Mouse (Mus musculus): ENCODE measurements around the gene Rab10. TPM values are rescaled to one million over a fixed set of nuclear protein-coding genes. Genes with fewer than 3 reads are reported as not detected.

The Rab10 gene
- 113 TPM for polyA plus RNA-seq (2021)

DNA sequence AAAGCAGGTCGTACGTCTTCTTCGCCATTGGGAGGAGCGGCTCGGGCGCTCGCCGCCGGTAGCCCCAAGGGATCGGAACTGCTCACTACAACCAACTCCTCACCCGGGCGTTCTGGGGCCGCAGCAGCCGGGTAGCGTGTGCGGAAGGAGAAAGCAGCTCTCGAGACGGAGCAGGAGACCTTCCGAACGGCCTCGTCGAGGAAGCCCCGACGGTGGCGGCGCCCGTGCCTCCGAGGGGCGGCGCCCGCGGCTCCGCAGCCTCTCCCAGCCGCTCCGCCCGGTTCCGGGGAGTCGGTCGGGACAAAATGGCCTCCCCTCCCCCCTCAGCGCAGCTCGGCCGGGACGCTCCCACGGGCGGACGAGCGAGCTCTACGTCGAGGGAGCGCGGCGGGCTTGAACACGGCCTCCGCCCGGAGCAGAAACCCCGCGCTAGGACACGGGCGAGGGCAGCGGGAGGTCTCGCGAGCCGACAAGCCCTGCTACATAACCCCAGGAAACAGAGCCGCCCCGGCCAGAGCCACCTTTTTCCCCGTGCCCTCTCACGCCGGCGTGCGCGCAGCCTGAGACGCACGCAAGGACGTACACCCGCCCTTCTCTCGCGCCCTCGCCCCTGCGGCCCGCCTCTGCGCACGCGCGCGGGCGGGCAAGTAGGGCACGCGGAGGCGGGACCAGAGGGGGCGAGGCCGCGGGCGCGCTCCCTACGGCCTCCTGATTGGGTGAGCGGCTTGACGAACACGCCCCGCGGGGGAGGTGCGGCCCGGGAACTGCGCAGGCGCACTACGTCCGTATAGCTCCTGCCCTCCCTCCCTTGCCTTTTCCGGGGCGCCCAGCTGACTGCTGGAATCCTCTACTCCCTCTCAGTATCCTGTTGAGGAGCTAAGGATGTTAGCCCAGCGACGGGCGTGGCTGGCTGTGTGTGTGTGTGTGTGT is at the start of gene Rab10:
TSS of gene Rab10 (minus strand) at position 579 of the 930 bp plus-strand sequence.
- ChIA-PET POLR2A (interaction anchor here (0.6 to 2.6 kb wide), 5 partner anchors 14 to 74 kb away, joined by 3 to 10 read pairs (median 3); no protein-coding TSS in a partner anchor), CTCF (interaction anchor here (1.0 to 1.4 kb wide), 3 partner anchors 40 to 81 kb away, joined by 3 to 4 read pairs (median 3); no protein-coding TSS in a partner anchor)
- in situ Hi-C loops (cut with MboI; ENCODE audit: low pct_unique_long_range_greater_than_20kb) = loop anchor here (5.0 kb wide), 1 partner anchor 38 kb away; no protein-coding TSS in a partner anchor
- ATAC-seq (peak; percentile 94), DNase-seq (ENCODE audit: low read depth, low spot score) (peak; percentile 81)
- H3K27me3 ChIP-seq = peaks cover 2% of the 10 kb centered on the region
- TF ChIP-seq CTCF (IDR thresholded peaks at IDR 0.05) = no peak

DNA sequence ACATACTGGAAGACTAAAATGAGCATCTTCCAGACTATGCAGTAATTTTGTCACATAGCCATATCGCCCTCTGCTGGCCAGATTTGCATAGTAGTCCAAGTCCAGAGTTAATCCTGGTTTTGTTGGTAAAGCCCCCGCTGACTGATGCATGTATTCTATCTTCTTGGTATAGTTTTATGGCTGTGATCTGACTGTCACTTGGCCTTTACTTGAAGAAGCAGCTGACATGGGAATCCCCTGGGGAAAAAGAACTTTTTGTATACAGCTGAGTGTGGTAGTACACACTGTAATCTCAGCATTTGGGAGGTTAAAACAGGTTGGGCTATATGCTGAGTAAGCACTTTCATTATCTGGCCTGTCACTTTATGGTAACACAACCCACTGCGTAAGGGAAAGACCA is 49.5 kb upstream of the Rab10 start:
- ChIA-PET CTCF (interaction anchor here (1.0 to 1.3 kb wide), 6 partner anchors 8 to 138 kb away, joined by 3 to 4 read pairs (median 4); no protein-coding TSS in a partner anchor), POLR2A (interaction anchor here (0.5 kb wide), 1 partner anchor 36 kb away, joined by 3 read pairs; no protein-coding TSS in a partner anchor)
- ATAC-seq = peak; percentile 69
- no peak for TF ChIP-seq CTCF (IDR thresholded peaks at IDR 0.05)
- H3K27me3 ChIP-seq = no peaks in the 10 kb centered on the region
- DNase-seq (ENCODE audit: low read depth, low spot score) = no peak
- in situ Hi-C loops (cut with MboI; ENCODE audit: low pct_unique_long_range_greater_than_20kb) = loop anchor here (10.0 kb wide), 1 partner anchor 255 kb away; no protein-coding TSS in a partner anchor

DNA sequence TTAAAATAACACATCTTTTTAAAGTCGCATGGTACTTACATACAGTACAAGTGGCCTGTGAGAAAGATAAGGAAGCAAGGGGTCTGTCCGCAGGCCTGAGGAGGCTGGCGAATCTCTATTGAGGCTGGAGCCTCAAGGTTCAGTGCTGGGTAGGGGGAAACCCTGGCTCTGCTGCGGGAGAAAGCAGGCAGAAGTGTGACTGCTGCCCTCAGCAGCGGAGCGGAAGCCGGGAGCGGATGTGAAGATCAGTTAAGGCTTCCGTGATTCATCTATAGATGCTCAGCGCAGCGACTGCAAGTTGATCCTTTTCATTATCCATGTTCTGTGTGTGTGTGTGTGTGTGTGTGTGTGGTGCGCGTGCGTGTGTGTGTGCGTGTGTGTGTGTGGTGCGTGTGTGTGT is 47.1 kb upstream of the Rab10 start:
- ChIA-PET POLR2A (no interaction called here), CTCF (no interaction called here)
- no peak for TF ChIP-seq CTCF (IDR thresholded peaks at IDR 0.05)
- ATAC-seq (no peak), DNase-seq (ENCODE audit: low read depth, low spot score) (no peak)
- in situ Hi-C loops (cut with MboI; ENCODE audit: low pct_unique_long_range_greater_than_20kb) = loop anchor here (10.0 kb wide), 1 partner anchor 252 kb away; no protein-coding TSS in a partner anchor
- H3K27me3 ChIP-seq = no peaks in the 10 kb centered on the region

DNA sequence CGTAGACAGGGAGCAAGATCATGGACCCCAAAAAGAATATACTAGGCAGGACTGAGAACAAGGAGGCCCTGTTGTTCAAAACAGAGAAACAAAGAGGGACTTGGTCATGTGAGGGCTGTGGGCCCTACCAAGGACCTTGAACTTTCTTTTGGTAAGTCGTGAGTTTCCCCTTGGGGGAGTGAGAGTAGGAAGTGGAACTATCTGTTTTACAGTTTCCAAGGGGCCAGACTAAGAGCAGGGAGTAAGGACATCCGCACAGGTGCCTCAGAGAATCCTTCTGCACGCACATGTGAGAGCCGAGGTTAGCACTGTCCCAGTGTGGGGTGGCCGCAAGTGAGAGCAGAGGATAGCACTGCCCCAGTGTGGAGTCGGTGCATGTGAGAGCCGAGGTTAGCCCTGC is 45.3 kb upstream of the Rab10 start:
- POLR2A ChIA-PET = no interaction called here
- H3K27me3 ChIP-seq = no peaks in the 10 kb centered on the region
- CTCF ChIA-PET = no interaction called here
- in situ Hi-C loops (cut with MboI; ENCODE audit: low pct_unique_long_range_greater_than_20kb) = loop anchor here (10.0 kb wide), 1 partner anchor 250 kb away; no protein-coding TSS in a partner anchor
- no peak for ATAC-seq
- no peak for TF ChIP-seq CTCF (IDR thresholded peaks at IDR 0.05)
- DNase-seq (ENCODE audit: low read depth, low spot score) = no peak

DNA sequence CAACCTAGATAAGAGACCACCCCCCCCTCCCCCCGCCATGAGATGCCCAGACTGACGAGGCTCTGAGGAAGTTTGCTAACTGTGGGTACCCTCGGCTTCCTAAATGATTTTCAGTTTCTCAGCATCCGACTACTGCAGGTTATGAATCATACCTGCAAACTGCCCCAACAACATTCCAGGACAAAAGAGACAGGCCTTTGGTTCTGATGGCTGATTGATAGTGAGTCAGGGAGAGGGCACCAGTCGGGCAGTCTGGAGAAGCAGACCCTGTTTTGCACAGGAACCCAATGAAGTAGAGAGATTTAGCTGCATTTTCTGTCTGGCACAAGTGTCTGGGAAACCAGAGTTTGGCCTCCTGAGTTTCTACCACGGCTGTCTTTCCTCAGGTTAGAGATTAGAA is 42.4 kb upstream of the Rab10 start:
- in situ Hi-C loops (cut with MboI; ENCODE audit: low pct_unique_long_range_greater_than_20kb) = loop anchor here (10.0 kb wide), 1 partner anchor 247 kb away; no protein-coding TSS in a partner anchor
- ATAC-seq = no peak

DNA sequence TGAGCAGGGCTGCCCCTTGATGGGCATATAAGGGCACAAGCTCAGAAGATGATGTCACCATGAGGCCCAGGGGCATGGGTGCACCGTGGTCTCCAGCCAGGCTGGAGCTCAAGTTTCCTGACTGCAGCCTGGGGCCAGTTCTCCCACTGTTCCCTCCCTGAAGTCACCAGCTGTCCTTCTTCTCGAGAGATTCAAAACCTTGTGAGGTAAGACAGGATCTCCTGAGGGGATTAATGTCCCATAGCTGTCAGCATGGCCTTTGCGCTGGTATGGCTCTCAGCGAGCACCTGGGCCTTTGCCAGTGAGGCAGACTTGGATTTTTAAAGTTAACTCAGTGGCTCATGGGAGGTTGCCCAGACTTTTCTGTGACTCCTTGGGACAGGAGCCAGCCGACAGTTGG is 40.4 kb upstream of the Rab10 start:
- ATAC-seq = peak; percentile 18
- H3K27me3 ChIP-seq = no peaks in the 10 kb centered on the region
- POLR2A ChIA-PET = interaction anchor here (1.0 kb wide), 1 partner anchor 16 kb away, joined by 4 read pairs; no protein-coding TSS in a partner anchor
- no peak for TF ChIP-seq CTCF (IDR thresholded peaks at IDR 0.05)
- CTCF ChIA-PET = interaction anchor here (1.0 to 1.9 kb wide), 6 partner anchors 9 to 82 kb away, joined by 3 to 5 read pairs (median 4); partner anchors contain the start of gene Kif3c
- in situ Hi-C loops (cut with MboI; ENCODE audit: low pct_unique_long_range_greater_than_20kb) = loop anchor here (10.0 kb wide), 1 partner anchor 245 kb away; no protein-coding TSS in a partner anchor
- no peak for DNase-seq (ENCODE audit: low read depth, low spot score)

More for the DNA sequence above, 42.4 kb upstream of the Rab10 start:
- DNase-seq (ENCODE audit: low read depth, low spot score) = no peak
- POLR2A ChIA-PET = no interaction called here
- CTCF ChIA-PET = interaction anchor here (1.4 to 1.9 kb wide), 2 partner anchors 12 to 47 kb away, joined by 4 to 5 read pairs; no protein-coding TSS in a partner anchor
- H3K27me3 ChIP-seq = no peaks in the 10 kb centered on the region
- TF ChIP-seq CTCF (IDR thresholded peaks at IDR 0.05) = no peak

DNA sequence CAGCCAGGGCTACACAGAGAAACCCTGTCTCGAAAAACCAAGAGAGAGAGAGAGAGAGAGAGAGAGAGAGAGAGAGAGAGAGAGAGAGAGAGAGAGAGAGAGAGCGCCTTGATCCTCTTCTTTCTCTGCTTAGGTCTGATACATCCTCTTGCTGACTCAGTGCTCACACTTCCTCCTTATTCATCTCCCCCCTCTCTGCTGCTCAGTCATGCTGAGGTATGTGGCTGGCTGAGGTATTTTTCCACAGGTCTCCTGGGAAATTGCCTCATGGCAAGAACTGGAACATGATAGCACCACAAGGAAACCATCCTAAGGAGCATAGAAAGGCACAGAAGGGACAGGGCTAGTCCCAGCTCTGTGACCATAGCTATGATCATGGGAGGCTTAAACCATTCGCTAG is 39.6 kb upstream of the Rab10 start:
- no peaks in the 10 kb centered on the region for H3K27me3 ChIP-seq
- peak; percentile 8 for TF ChIP-seq CTCF (IDR thresholded peaks at IDR 0.05)
- DNase-seq (ENCODE audit: low read depth, low spot score) (peak; percentile 71), ATAC-seq (peak; percentile 84)
- ChIA-PET POLR2A (interaction anchor here (1.0 kb wide), 1 partner anchor 16 kb away, joined by 4 read pairs; no protein-coding TSS in a partner anchor), CTCF (interaction anchor here (1.5 to 1.9 kb wide), 4 partner anchors 10 to 81 kb away, joined by 3 to 5 read pairs (median 4); partner anchors contain the start of gene Kif3c)
- in situ Hi-C loops (cut with MboI; ENCODE audit: low pct_unique_long_range_greater_than_20kb) = loop anchor here (5.0 kb wide), 1 partner anchor 37 kb away; no protein-coding TSS in a partner anchor

DNA sequence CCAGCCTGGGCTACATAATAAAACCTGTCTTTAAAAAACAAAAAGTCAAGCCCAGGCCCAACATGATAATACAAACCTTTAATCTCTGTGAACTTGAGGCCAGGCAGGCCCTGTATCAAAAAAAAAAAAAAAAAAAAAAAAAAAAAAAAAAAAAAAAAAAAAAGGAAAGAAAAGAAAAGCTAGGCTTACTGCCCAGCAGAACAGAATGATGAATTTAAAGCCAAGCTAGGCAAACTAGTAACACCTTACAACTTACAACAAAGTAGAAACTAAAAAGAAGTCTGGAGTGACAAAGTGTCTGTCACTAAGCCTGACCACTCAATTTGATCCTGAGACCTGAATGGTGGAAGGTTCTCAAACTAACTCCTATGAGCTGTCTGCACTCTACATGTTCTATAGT is 37.9 kb upstream of the Rab10 start:
- no peaks in the 10 kb centered on the region for H3K27me3 ChIP-seq
- DNase-seq (ENCODE audit: low read depth, low spot score) = no peak
- TF ChIP-seq CTCF (IDR thresholded peaks at IDR 0.05) = no peak
- CTCF ChIA-PET = interaction anchor here (0.8 kb wide), 1 partner anchor 189 kb away, joined by 3 read pairs; no protein-coding TSS in a partner anchor
- POLR2A ChIA-PET = interaction anchor here (0.6 kb wide), 2 partner anchors 36 to 64 kb away, joined by 4 to 7 read pairs; no protein-coding TSS in a partner anchor
- in situ Hi-C loops (cut with MboI; ENCODE audit: low pct_unique_long_range_greater_than_20kb) = loop anchor here (5.0 kb wide), 1 partner anchor 35 kb away; no protein-coding TSS in a partner anchor
- ATAC-seq = no peak

DNA sequence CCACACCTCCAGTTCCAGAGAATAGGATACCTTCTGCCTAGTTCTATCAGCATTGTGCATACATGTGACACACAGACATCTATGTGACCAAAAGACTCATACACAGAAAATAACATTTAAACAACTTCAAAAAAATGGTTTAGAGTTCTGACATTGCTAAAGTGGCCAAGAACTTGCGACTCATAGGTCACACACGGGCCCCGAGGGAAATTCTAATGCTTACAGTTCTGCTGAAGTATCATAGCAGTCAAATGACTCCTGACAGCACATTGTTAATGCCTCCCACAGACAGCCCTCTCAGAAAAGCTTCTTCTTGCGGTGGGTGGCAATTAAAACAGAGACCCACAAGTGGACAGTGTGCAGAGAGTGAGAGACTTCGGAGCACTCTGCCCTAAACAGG is 35.3 kb upstream of the Rab10 start:
- in situ Hi-C loops (cut with MboI; ENCODE audit: low pct_unique_long_range_greater_than_20kb) = loop anchor here (5.0 kb wide), 1 partner anchor 33 kb away; no protein-coding TSS in a partner anchor
- POLR2A ChIA-PET = no interaction called here
- TF ChIP-seq CTCF (IDR thresholded peaks at IDR 0.05) = no peak
- CTCF ChIA-PET = no interaction called here
- no peak for DNase-seq (ENCODE audit: low read depth, low spot score)
- no peaks in the 10 kb centered on the region for H3K27me3 ChIP-seq
- ATAC-seq = no peak

DNA sequence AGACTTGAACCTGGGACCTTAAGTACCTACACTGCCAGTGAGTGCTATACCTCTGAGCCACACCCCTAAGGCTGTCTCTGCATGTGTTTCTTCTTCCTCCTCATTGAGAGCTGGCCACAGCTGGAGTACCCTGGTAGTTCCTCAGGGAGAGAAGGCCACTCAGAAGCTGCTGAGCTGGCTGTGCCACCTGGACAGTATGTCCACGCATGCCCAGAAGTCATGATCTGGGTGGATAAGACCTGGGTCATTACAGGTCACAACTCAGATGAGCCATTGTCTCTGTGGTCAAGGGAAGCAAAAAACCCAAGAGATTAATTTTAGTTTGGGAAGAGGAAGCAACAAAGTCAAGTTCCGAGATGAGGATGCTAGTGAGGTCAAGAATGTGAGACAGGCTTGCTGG is 34.4 kb upstream of the Rab10 start:
- CTCF ChIA-PET = no interaction called here
- POLR2A ChIA-PET = no interaction called here
- no peak for TF ChIP-seq CTCF (IDR thresholded peaks at IDR 0.05)
- in situ Hi-C loops (cut with MboI; ENCODE audit: low pct_unique_long_range_greater_than_20kb) = no loop called here
- DNase-seq (ENCODE audit: low read depth, low spot score) = no peak
- H3K27me3 ChIP-seq = no peaks in the 10 kb centered on the region
- no peak for ATAC-seq

All from Patski (cell line).